Mouse (Mus musculus) bone marrow macrophage, adult 2 months (primary cell): ENCODE data around the gene Abhd12. TPM values are rescaled to one million over a fixed set of nuclear protein-coding genes. Genes with fewer than 3 reads are reported as not detected.

ENCODE experiments used
- H3K27ac ChIP-seq: 2 replicates; pipeline ENCODE4 v1.5.1; 2012; ENCODE audit warnings: low read depth, low read length; ENCODE audit not compliant: insufficient read depth
- H3K4me1 ChIP-seq: 2 replicates; pipeline ENCODE4 v1.6.1; 2012; ENCODE audit warnings: low read length; ENCODE audit not compliant: control insufficient read depth, insufficient read depth
- H3K4me3 ChIP-seq: 2 replicates; pipeline ENCODE4 v1.5.1; 2012; ENCODE audit warnings: mild to moderate bottlenecking, low read length, moderate library complexity; ENCODE audit not compliant: insufficient read depth
- CTCF ChIP-seq: IDR thresholded peaks from 2 replicates; pipeline ENCODE4 v1.5.1; 2012; ENCODE audit warnings: low read depth, mild to moderate bottlenecking, low read length, moderate library complexity
- POLR2A ChIP-seq: IDR thresholded peaks from 2 replicates; pipeline ENCODE4 v1.6.1; 2012; ENCODE audit warnings: mild to moderate bottlenecking, low read depth, low read length, borderline replicate concordance
- polyA plus RNA-seq: library from polyadenylated mRNA; stranded (reverse); fragments of >200 nt; gene quantifications from 2 replicates; pipeline ENCODE4 v1.2.4, GENCODE M21; 2012; ENCODE audit not compliant: missing spikeins, insufficient read depth, insufficient read length

Abhd12 gene
- polyA plus RNA-seq, 1 experiment, result 430 TPM

- no peak overlapping the region for H3K27ac ChIP-seq
- no peak overlapping the region for H3K4me3 ChIP-seq
- no peak for TF ChIP-seq CTCF
- no peak for TF ChIP-seq POLR2A
- peaks cover 12% of the 10 kb centered on the region for H3K4me1 ChIP-seq
Measured at GRCm38 (mm10) chr2:150793320-150793719, 111.2 kb downstream of the Abhd12 start.

GRCm38 (mm10) chr2:150788768-150789550, 115.6 kb downstream of the Abhd12 start:
- no peak overlapping the region for H3K4me3 ChIP-seq
- no peak for TF ChIP-seq CTCF
- TF ChIP-seq POLR2A, result no peak
- H3K27ac ChIP-seq, result no peak overlapping the region
- peaks cover 24% of the 10 kb centered on the region for H3K4me1 ChIP-seq

GRCm38 (mm10) chr2:150787234-150787771, 117.2 kb downstream of the Abhd12 start:
- H3K4me1 ChIP-seq, result peaks cover 31% of the 10 kb centered on the region
- TF ChIP-seq POLR2A (no peak), CTCF (no peak)
- peak overlapping the region; percentile 85 for H3K4me3 ChIP-seq
- H3K27ac ChIP-seq, result no peak overlapping the region

GRCm38 (mm10) chr2:150786251-150787180, 118.0 kb downstream of the Abhd12 start, which contains the start of gene Pygb:
Gene Pygb, plus strand, starts transcription at chr2:150786735.
- Histone ChIP-seq H3K4me3 (peak within 1 kb of the TSS; percentile 85), H3K27ac (peak within 1 kb of the TSS; percentile 50), H3K4me1 (peaks cover 31% of the 10 kb centered on the region)
- no peak for TF ChIP-seq POLR2A
- no peak for TF ChIP-seq CTCF

- H3K27ac ChIP-seq, result peak overlapping the region; percentile 8; the same call in 1 of the 2 replicates
- peaks cover 18% of the 10 kb centered on the region for H3K4me1 ChIP-seq
- H3K4me3 ChIP-seq, result no peak overlapping the region
- TF ChIP-seq CTCF (no peak), POLR2A (no peak)
Measured at GRCm38 (mm10) chr2:150782801-150783200, 121.7 kb downstream of the Abhd12 start.

Other genes with a start within 250 kb of the Abhd12 start
- gene Acss1, start 236.2 kb downstream of the Abhd12 start, polyA plus RNA-seq, result 9.4 and 9.5 TPM in 2 replicates
- not detected in 2 replicates for gene Vsx1, start 215.4 kb downstream of the Abhd12 start, polyA plus RNA-seq
- gene Entpd6, start 155.7 kb downstream of the Abhd12 start, polyA plus RNA-seq, result 7.2 and 8.2 TPM in 2 replicates
- 24.3 and 33.9 TPM in 2 replicates for gene Pygb, start 118.0 kb downstream of the Abhd12 start, polyA plus RNA-seq
- 13.4 and 16.9 TPM in 2 replicates for gene Gins1, start 659 bp upstream of the Abhd12 start, polyA plus RNA-seq
- gene Ninl, start 134.6 kb upstream of the Abhd12 start, polyA plus RNA-seq, result 1.9 and 4.6 TPM in 2 replicates
- 14.8 and 16.3 TPM in 2 replicates for gene Nanp, start 134.7 kb upstream of the Abhd12 start, polyA plus RNA-seq
- gene Gm14151, start 187.6 kb upstream of the Abhd12 start, polyA plus RNA-seq, result not detected in 2 replicates
- not detected in 2 replicates for gene Gm14147, start 193.5 kb upstream of the Abhd12 start, polyA plus RNA-seq